Mouse (Mus musculus) lung, adult 2 months (tissue): Measurements from ENCODE around the gene Shroom1.

Source experiments
- CTCF ChIP-seq: fragments of 200-500 bp; IDR thresholded peaks from 2 replicates; pipeline ENCODE4 v1.5.1; 2011; ENCODE audit warnings: mild to moderate bottlenecking, low read length, control low read depth; ENCODE audit not compliant: insufficient read depth
- POLR2A ChIP-seq: fragments of 200-500 bp; IDR thresholded peaks from 2 replicates; pipeline ENCODE4 v1.6.1; 2011; ENCODE audit warnings: low read depth, mild to moderate bottlenecking, control low read depth, low read length, borderline replicate concordance; ENCODE audit errors: extremely low read depth

GRCm38 (mm10) chr11:53448529-53448928 is 8.5 kb upstream of the Shroom1 start:
- TF ChIP-seq CTCF = no peak
- TF ChIP-seq POLR2A = no peak
